Mouse (Mus musculus) right cerebral cortex, postnatal 10 days (tissue): ENCODE measurements at regions not wholly inside any gene's neighbourhood (a gene's known extent, or its start where the extent isn't known, plus 50 kb on each side); places are given as distances from the start of the nearest gene placed in this dataset.

Source experiments
- DNase-seq, 2 experiments: peaks; one replicate each; pipeline ENCODE4 v3.0.0; 2021; ENCODE audit warnings: low spot score in 2 of 2

GRCm38 (mm10) chr1:101113266-101113849, 1340.8 kb downstream of the Cntnap5b start:
- no peak for DNase-seq

- peak in 1 of 2 experiments; percentile 28 for DNase-seq
Measured at GRCm38 (mm10) chr1:101122091-101122825, 1349.7 kb downstream of the Cntnap5b start.

- no peak for DNase-seq
Measured at GRCm38 (mm10) chr1:101127242-101127641, 1354.7 kb downstream of the Cntnap5b start.

- DNase-seq, result no peak
Measured at GRCm38 (mm10) chr1:101166666-101167065, 1394.1 kb downstream of the Cntnap5b start.
